Mouse (Mus musculus): ENCODE data around the gene Pde7b. TPM values are rescaled to one million over a fixed set of nuclear protein-coding genes. Genes with fewer than 3 reads are reported as not detected.

Gene Pde7b
- polyA plus RNA-seq, 1 experiment: 12.9 TPM

DNA sequence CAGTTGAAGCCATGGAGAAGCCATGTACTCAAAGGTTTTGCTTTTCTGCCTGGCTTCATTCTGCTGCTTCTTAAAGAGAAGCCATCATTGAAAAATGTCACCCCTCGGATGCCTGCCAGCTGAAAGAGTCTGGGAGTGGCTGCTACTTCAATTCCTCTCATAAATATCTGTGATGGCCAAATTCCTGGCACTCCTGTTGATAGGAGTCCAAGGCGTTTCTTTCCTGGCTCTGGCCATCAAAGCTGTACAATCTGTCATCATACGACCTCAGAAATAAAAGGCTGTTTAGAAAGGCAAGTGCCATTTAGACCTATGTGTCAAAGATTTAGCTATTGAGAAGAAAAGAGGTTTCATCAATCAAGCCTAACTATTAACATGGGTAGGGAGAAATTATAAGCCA, 49.6 kb downstream of the Pde7b start:
- no peak overlapping the region for H3K27ac ChIP-seq (ENCODE audit: insufficient read depth, low read depth, low read length)
- no peak overlapping the region for H3K4me3 ChIP-seq (ENCODE audit: insufficient read depth, low read length)
- peaks cover 6% of the 10 kb centered on the region for H3K4me1 ChIP-seq (ENCODE audit: control insufficient read depth, insufficient read depth, low read length)
- TF ChIP-seq CTCF (IDR thresholded peaks at IDR 0.05; ENCODE audit: low read depth, low read length) (no peak), POLR2A (IDR thresholded peaks at IDR 0.05; ENCODE audit: borderline replicate concordance, low read depth, low read length) (no peak)

GRCm38 (mm10) chr10:20673798-20674197, 51.1 kb downstream of the Pde7b start:
- peaks cover 6% of the 10 kb centered on the region for H3K4me1 ChIP-seq (ENCODE audit: control insufficient read depth, insufficient read depth, low read length)
- no peak overlapping the region for H3K4me3 ChIP-seq (ENCODE audit: insufficient read depth, low read length)
- TF ChIP-seq CTCF (IDR thresholded peaks at IDR 0.05; ENCODE audit: low read depth, low read length) (no peak), POLR2A (IDR thresholded peaks at IDR 0.05; ENCODE audit: borderline replicate concordance, low read depth, low read length) (no peak)
- H3K27ac ChIP-seq (ENCODE audit: insufficient read depth, low read depth, low read length): no peak overlapping the region

DNA sequence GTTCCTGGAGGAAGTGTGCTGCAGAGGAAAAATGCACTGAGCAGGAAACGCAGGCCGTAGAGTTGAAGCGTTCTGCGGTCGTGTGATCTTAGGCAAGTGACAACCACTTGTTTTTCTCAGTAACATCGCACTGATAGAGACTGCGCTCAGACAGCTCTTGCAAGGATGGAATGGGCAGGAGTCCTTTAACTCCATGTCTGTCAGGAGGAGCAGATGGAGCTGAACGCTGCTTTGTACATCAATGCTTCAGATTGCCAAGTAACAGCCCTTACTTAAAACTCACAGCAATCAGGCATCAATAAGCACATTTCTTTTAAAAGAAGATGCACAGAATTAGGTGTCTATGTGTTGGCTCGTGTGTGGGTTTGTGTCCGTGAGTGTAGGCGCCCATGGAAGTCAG, 52.3 kb downstream of the Pde7b start:
- no peak for TF ChIP-seq CTCF (IDR thresholded peaks at IDR 0.05; ENCODE audit: low read depth, low read length)
- Histone ChIP-seq H3K4me3 (ENCODE audit: insufficient read depth, low read length) (no peak overlapping the region), H3K27ac (ENCODE audit: insufficient read depth, low read depth, low read length) (no peak overlapping the region), H3K4me1 (ENCODE audit: control insufficient read depth, insufficient read depth, low read length) (peaks cover 6% of the 10 kb centered on the region)

- H3K4me1 ChIP-seq (ENCODE audit: control insufficient read depth, insufficient read depth, low read length): peaks cover 6% of the 10 kb centered on the region
- H3K4me3 ChIP-seq (ENCODE audit: insufficient read depth, low read length): no peak overlapping the region
- no peak overlapping the region for H3K27ac ChIP-seq (ENCODE audit: insufficient read depth, low read depth, low read length)
- TF ChIP-seq POLR2A (IDR thresholded peaks at IDR 0.05; ENCODE audit: borderline replicate concordance, low read depth, low read length): no peak
- TF ChIP-seq CTCF (IDR thresholded peaks at IDR 0.05; ENCODE audit: low read depth, low read length): no peak
Measured at GRCm38 (mm10) chr10:20671621-20672020, 53.3 kb downstream of the Pde7b start.

DNA sequence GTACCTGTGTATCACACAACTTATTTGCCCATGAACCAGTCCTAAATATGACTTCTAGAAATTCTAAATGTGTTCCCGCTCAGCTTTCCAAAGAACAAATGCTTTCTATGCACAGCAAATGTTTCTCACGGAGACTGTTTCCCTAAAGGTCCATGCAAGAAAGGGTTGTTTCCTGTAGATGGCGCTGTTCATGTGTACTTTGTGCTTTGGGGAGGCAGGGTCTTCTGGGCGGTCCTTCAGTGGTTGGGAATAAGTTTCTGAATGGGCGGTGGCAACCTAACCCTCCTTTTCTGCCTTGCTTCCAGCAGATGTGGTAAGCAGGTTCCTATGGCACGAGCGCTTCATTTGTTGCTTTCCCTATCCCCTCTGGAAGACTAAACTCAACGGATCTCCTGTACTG, 54.3 kb downstream of the Pde7b start:
- TF ChIP-seq POLR2A (IDR thresholded peaks at IDR 0.05; ENCODE audit: borderline replicate concordance, low read depth, low read length) (no peak), CTCF (IDR thresholded peaks at IDR 0.05; ENCODE audit: low read depth, low read length) (peak; percentile 29; the same call in 1 of the 2 replicates)
- Histone ChIP-seq H3K27ac (ENCODE audit: insufficient read depth, low read depth, low read length) (no peak overlapping the region), H3K4me3 (ENCODE audit: insufficient read depth, low read length) (no peak overlapping the region), H3K4me1 (ENCODE audit: control insufficient read depth, insufficient read depth, low read length) (peaks cover 12% of the 10 kb centered on the region)

GRCm38 (mm10) chr10:20669467-20669866, 55.4 kb downstream of the Pde7b start:
- no peak for TF ChIP-seq POLR2A (IDR thresholded peaks at IDR 0.05; ENCODE audit: borderline replicate concordance, low read depth, low read length)
- no peak for TF ChIP-seq CTCF (IDR thresholded peaks at IDR 0.05; ENCODE audit: low read depth, low read length)
- Histone ChIP-seq H3K27ac (ENCODE audit: insufficient read depth, low read depth, low read length) (no peak overlapping the region), H3K4me1 (ENCODE audit: control insufficient read depth, insufficient read depth, low read length) (peaks cover 12% of the 10 kb centered on the region), H3K4me3 (ENCODE audit: insufficient read depth, low read length) (no peak overlapping the region)

- TF ChIP-seq POLR2A (IDR thresholded peaks at IDR 0.05; ENCODE audit: borderline replicate concordance, low read depth, low read length) (no peak), CTCF (IDR thresholded peaks at IDR 0.05; ENCODE audit: low read depth, low read length) (no peak)
Measured at GRCm38 (mm10) chr10:20668577-20668976, 56.3 kb downstream of the Pde7b start.

GRCm38 (mm10) chr10:20666655-20667054, 58.2 kb downstream of the Pde7b start:
- TF ChIP-seq CTCF (IDR thresholded peaks at IDR 0.05; ENCODE audit: low read depth, low read length): no peak
- TF ChIP-seq POLR2A (IDR thresholded peaks at IDR 0.05; ENCODE audit: borderline replicate concordance, low read depth, low read length): no peak
- H3K4me1 ChIP-seq (ENCODE audit: control insufficient read depth, insufficient read depth, low read length): peaks cover 16% of the 10 kb centered on the region
- H3K4me3 ChIP-seq (ENCODE audit: insufficient read depth, low read length): peak overlapping the region; percentile 18; the same call in 1 of the 2 replicates
- peak overlapping the region; percentile 57 for H3K27ac ChIP-seq (ENCODE audit: insufficient read depth, low read depth, low read length)

More at GRCm38 (mm10) chr10:20668577-20668976, 56.3 kb downstream of the Pde7b start:
- Histone ChIP-seq H3K4me1 (ENCODE audit: control insufficient read depth, insufficient read depth, low read length) (peaks cover 6% of the 10 kb centered on the region), H3K4me3 (ENCODE audit: insufficient read depth, low read length) (no peak overlapping the region), H3K27ac (ENCODE audit: insufficient read depth, low read depth, low read length) (no peak overlapping the region)

DNA sequence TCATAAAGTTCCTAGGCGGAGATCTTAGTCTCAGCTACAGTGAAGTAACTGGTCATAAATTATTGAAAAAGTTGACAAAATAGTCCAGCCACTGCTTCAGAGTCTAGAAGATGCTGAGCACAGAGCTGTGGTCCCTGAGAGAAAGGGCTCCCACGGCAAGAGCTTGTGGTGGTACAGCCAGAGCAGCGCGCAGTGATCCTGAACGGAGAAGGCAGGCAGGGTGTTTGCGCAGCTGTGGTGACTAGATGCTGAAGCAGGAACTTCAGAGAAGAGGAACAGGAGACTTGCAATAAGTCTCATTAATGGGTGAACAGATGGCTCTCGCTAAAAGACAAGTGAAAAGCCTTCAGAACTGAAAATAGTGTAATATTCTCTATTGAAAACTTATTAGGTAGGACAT, 61.9 kb downstream of the Pde7b start:
- peak overlapping the region; percentile 43 for H3K4me3 ChIP-seq (ENCODE audit: insufficient read depth, low read length)
- no peak for TF ChIP-seq CTCF (IDR thresholded peaks at IDR 0.05; ENCODE audit: low read depth, low read length)
- TF ChIP-seq POLR2A (IDR thresholded peaks at IDR 0.05; ENCODE audit: borderline replicate concordance, low read depth, low read length): no peak

GRCm38 (mm10) chr10:20661684-20662083, 63.2 kb downstream of the Pde7b start:
- Histone ChIP-seq H3K27ac (ENCODE audit: insufficient read depth, low read depth, low read length) (no peak overlapping the region), H3K4me3 (ENCODE audit: insufficient read depth, low read length) (no peak overlapping the region), H3K4me1 (ENCODE audit: control insufficient read depth, insufficient read depth, low read length) (peaks cover 17% of the 10 kb centered on the region)
- TF ChIP-seq CTCF (IDR thresholded peaks at IDR 0.05; ENCODE audit: low read depth, low read length) (no peak), POLR2A (IDR thresholded peaks at IDR 0.05; ENCODE audit: borderline replicate concordance, low read depth, low read length) (no peak)

More for the DNA sequence above, 61.9 kb downstream of the Pde7b start:
- H3K4me1 ChIP-seq (ENCODE audit: control insufficient read depth, insufficient read depth, low read length): peaks cover 17% of the 10 kb centered on the region
- H3K27ac ChIP-seq (ENCODE audit: insufficient read depth, low read depth, low read length): peak overlapping the region; percentile 42

DNA sequence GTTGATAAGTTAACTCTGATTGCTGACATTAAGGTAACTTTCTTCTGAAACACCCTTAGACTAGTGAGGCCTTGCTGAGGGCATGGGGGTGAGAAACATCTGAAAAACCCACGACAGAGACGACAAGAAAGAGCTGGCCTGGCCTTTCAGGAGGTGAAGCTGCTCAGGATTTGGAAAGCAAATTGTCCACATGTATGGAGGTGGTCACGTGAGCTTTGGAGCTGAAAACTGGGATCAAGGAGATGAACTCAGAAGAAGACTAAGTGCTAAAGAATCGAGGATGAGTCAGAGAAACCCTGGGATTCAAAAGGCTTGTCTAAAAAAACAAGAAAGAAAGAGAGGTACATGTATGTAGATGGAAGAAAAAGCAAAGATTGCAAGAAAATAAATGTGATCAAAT, 65.2 kb downstream of the Pde7b start:
- H3K27ac ChIP-seq (ENCODE audit: insufficient read depth, low read depth, low read length): no peak overlapping the region

More for the DNA sequence above, 65.2 kb downstream of the Pde7b start:
- Histone ChIP-seq H3K4me1 (ENCODE audit: control insufficient read depth, insufficient read depth, low read length) (peaks cover 17% of the 10 kb centered on the region), H3K4me3 (ENCODE audit: insufficient read depth, low read length) (no peak overlapping the region)
- TF ChIP-seq CTCF (IDR thresholded peaks at IDR 0.05; ENCODE audit: low read depth, low read length) (no peak), POLR2A (IDR thresholded peaks at IDR 0.05; ENCODE audit: borderline replicate concordance, low read depth, low read length) (no peak)
